ENCODE assay signal across 8 mouse cellular contexts in the genomic region with DNA sequence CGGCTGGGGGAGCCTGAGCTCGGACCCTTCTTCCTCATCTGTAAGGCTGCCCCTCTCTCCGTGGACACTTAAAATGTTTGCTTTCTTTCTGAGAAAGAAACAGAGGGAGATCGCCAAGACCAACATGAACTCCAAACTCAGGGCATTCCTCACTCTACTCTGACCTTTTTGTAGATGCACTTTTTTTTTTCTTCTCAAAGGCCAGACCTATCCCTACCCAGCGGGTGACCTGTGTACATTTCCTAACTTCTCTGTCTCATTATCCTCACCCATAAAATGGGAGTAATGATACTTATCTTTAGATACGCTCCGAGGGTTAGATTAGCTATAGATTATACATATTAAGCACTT.
DNase-seq lines count a peak whose midpoint lies in the region; ATAC-seq and TF ChIP-seq lines count a peak whose summit lies in the region.

No protein-coding gene starts in this region.

- no peak for ATAC-seq in kidney, postnatal 0 days (replicated peaks; ENCODE audit: low FRiP score, low read depth)
- peak; percentile 8; the same call in 1 of the 2 replicates for ATAC-seq in embryonic facial prominence, embryonic 12.5 days (ENCODE audit: insufficient number of reproducible peaks, insufficient read depth, low FRiP score, low TSS enrichment)
- ATAC-seq in intestine, postnatal 0 days: peak; percentile 23
- no peak; the same call in 1 of the 2 replicates for ATAC-seq in neural tube, embryonic 12.5 days (ENCODE audit: low FRiP score, low read depth)

- H3K9me3 ChIP-seq in kidney, postnatal 0 days (replicated peaks; ENCODE audit: low read length): no peaks in the 10 kb centered on the region
- H3K9me3 ChIP-seq in embryonic facial prominence, embryonic 12.5 days: no peaks in the 10 kb centered on the region
- H3K9me3 ChIP-seq in intestine, postnatal 0 days (ENCODE audit: control insufficient read depth): no peaks in the 10 kb centered on the region
- no peaks in the 10 kb centered on the region for H3K9me3 ChIP-seq in neural tube, embryonic 12.5 days

- H3K4me2 ChIP-seq in kidney, postnatal 0 days (ENCODE audit: low read length): peak overlapping the region; percentile 55
- H3K4me2 ChIP-seq in embryonic facial prominence, embryonic 12.5 days (replicated peaks): peak overlapping the region; percentile 68
- peak overlapping the region; percentile 70 for H3K4me2 ChIP-seq in intestine, postnatal 0 days (replicated peaks; ENCODE audit: low read depth)
- H3K4me2 ChIP-seq in neural tube, embryonic 12.5 days (replicated peaks): peak overlapping the region; percentile 75

- peak overlapping the region; percentile 96 for H3K27ac ChIP-seq in kidney, postnatal 0 days
- H3K27ac ChIP-seq in embryonic facial prominence, embryonic 12.5 days: peak overlapping the region; percentile 89
- H3K27ac ChIP-seq in intestine, postnatal 0 days (ENCODE audit: low read depth, low read length): peak overlapping the region; percentile 95
- peak overlapping the region; percentile 38; the same call in 1 of the 2 replicates for H3K27ac ChIP-seq in neural tube, embryonic 12.5 days

- peak overlapping the region; percentile 76 for H3K9ac ChIP-seq in kidney, postnatal 0 days (ENCODE audit: low read depth, low read length)
- H3K9ac ChIP-seq in embryonic facial prominence, embryonic 12.5 days: peak overlapping the region; percentile 56
- peak overlapping the region; percentile 64 for H3K9ac ChIP-seq in intestine, postnatal 0 days (ENCODE audit: low read depth, low read length)
- H3K9ac ChIP-seq in neural tube, embryonic 12.5 days: peak overlapping the region; percentile 69

- H3K4me3 ChIP-seq in kidney, postnatal 0 days (replicated peaks; ENCODE audit: low read depth, low read length): peak overlapping the region; percentile 44
- H3K4me3 ChIP-seq in embryonic facial prominence, embryonic 12.5 days: peak overlapping the region; percentile 45
- peak overlapping the region; percentile 43 for H3K4me3 ChIP-seq in intestine, postnatal 0 days (ENCODE audit: low read depth, low read length)
- peak overlapping the region; percentile 45 for H3K4me3 ChIP-seq in neural tube, embryonic 12.5 days

- 15% methylated on average over 7 of the region's 7 CpGs for WGBS in kidney, postnatal 0 days
- 20% methylated on average over 7 of the region's 7 CpGs for WGBS in embryonic facial prominence, embryonic 12.5 days
- 11% methylated on average over 7 of the region's 7 CpGs for WGBS in intestine, postnatal 0 days
- WGBS in neural tube, embryonic 12.5 days: 23% methylated on average over 7 of the region's 7 CpGs

- H3K4me1 ChIP-seq in kidney, postnatal 0 days (replicated peaks; ENCODE audit: insufficient read depth, low read length): peaks cover 13% of the 10 kb centered on the region; the same call in 1 of the 2 replicates
- H3K4me1 ChIP-seq in embryonic facial prominence, embryonic 12.5 days: 0 out of 2 replicates have a peak, but pooled peaks cover 11% of the 10 kb centered on the region
- peaks cover 15% of the 10 kb centered on the region for H3K4me1 ChIP-seq in intestine, postnatal 0 days (replicated peaks; ENCODE audit: control insufficient read depth, insufficient read depth, low read length)
- no peaks in the 10 kb centered on the region; the same call in 1 of the 2 replicates for H3K4me1 ChIP-seq in neural tube, embryonic 12.5 days

- no peaks in the 10 kb centered on the region for H3K27me3 ChIP-seq in kidney, postnatal 0 days (ENCODE audit: insufficient read depth, low read length)
- H3K27me3 ChIP-seq in embryonic facial prominence, embryonic 12.5 days: no peaks in the 10 kb centered on the region
- H3K27me3 ChIP-seq in intestine, postnatal 0 days (replicated peaks; ENCODE audit: control insufficient read depth, insufficient read depth, low read length): no peaks in the 10 kb centered on the region
- no peaks in the 10 kb centered on the region for H3K27me3 ChIP-seq in neural tube, embryonic 12.5 days (replicated peaks)

- no peak for DNase-seq in kidney, postnatal 0 days (ENCODE audit: low spot score)
- no peak for DNase-seq in kidney, postnatal 4 days
- DNase-seq in cerebellum, adult 9-10 months: no peak
- no peak for DNase-seq in MN1 (ENCODE audit: low spot score)
- no peak for DNase-seq in thymus, postnatal 36 days

- H3K36me3 ChIP-seq in kidney, postnatal 0 days (ENCODE audit: insufficient read depth, low read length): no peaks in the 10 kb centered on the region
- no peaks in the 10 kb centered on the region for H3K36me3 ChIP-seq in embryonic facial prominence, embryonic 12.5 days
- H3K36me3 ChIP-seq in intestine, postnatal 0 days (ENCODE audit: control insufficient read depth, insufficient read depth): no peaks in the 10 kb centered on the region
- H3K36me3 ChIP-seq in neural tube, embryonic 12.5 days: no peaks in the 10 kb centered on the region

- TF ChIP-seq CTCF in kidney, postnatal 0 days (IDR thresholded peaks at IDR 0.05; ENCODE audit: low read depth): no peak
- TF ChIP-seq CTCF in intestine, postnatal 0 days (IDR thresholded peaks at IDR 0.05; ENCODE audit: low read depth): no peak

Comparison
In these comparisons a context has a peak if more than half of its experiments do, and no peak if none do; other contexts are left out.
1. ATAC-seq: peak in embryonic facial prominence, embryonic 12.5 days (single experiment) and intestine, postnatal 0 days (single experiment); none in kidney, postnatal 0 days (single experiment) and neural tube, embryonic 12.5 days (single experiment).
2. H3K27ac ChIP-seq: peak in every context shown above with its lines; median percentile 96 in kidney, postnatal 0 days; 95 in intestine, postnatal 0 days; 89 in embryonic facial prominence, embryonic 12.5 days; 38 in neural tube, embryonic 12.5 days.
3. Peak in every context shown above with its lines, with median percentiles within 50 percentile points of each other: H3K4me2 ChIP-seq, H3K4me3 ChIP-seq and H3K9ac ChIP-seq.